Mouse (Mus musculus) embryonic facial prominence, embryonic 11.5 days (tissue): Measurements from ENCODE around the gene Fbxl17. TPM values are rescaled to one million over a fixed set of nuclear protein-coding genes. Genes with fewer than 3 reads are reported as not detected.

Experiments
- ATAC-seq: fragments of 200-750 bp; cut with Nextera tagmentation; replicated peaks from 2 replicates; pipeline ENCODE4 v1.8.0; 2017; ENCODE audit warnings: low read depth; ENCODE audit not compliant: insufficient number of reproducible peaks, low FRiP score, low TSS enrichment
- DNase-seq: peaks from one replicate; pipeline ENCODE4 v3.0.0-alpha.2; 2015; ENCODE audit warnings: low spot score
- H3K27ac ChIP-seq: fragments of 300-500 bp; sonication (generic); replicated peaks from 2 replicates; pipeline ENCODE4 v1.5.1; 2014; ENCODE audit warnings: mild to moderate bottlenecking, low read depth, low read length, control low read depth
- H3K27me3 ChIP-seq: fragments of 300-500 bp; sonication (generic); 2 replicates; pipeline ENCODE4 v1.6.1; 2014; ENCODE audit warnings: mild to moderate bottlenecking, low read length, moderate library complexity, mixed read lengths; ENCODE audit not compliant: control insufficient read depth, insufficient read depth
- H3K36me3 ChIP-seq: fragments of 300-500 bp; sonication (generic); replicated peaks from 2 replicates; pipeline ENCODE4 v1.6.1; 2014; ENCODE audit warnings: low read depth, mild to moderate bottlenecking, low read length, moderate library complexity, mixed read lengths; ENCODE audit not compliant: control insufficient read depth, insufficient read depth
- H3K4me1 ChIP-seq: fragments of 300-500 bp; sonication (generic); 2 replicates; pipeline ENCODE4 v1.6.1; 2014; ENCODE audit warnings: low read length, mixed read lengths; ENCODE audit not compliant: control insufficient read depth, insufficient read depth
- H3K4me2 ChIP-seq: fragments of 300-500 bp; sonication (generic); 2 replicates; pipeline ENCODE4 v1.6.1; 2014; ENCODE audit warnings: low read depth, mild to moderate bottlenecking, control low read depth, low read length, moderate library complexity
- H3K4me3 ChIP-seq: fragments of 300-500 bp; sonication (generic); 2 replicates; pipeline ENCODE4 v1.5.1; 2014; ENCODE audit warnings: low read depth, low read length, control low read depth
- H3K9ac ChIP-seq: fragments of 300-500 bp; sonication (generic); replicated peaks from 2 replicates; pipeline ENCODE4 v1.6.1; 2014; ENCODE audit warnings: mild to moderate bottlenecking, control low read depth, low read length
- H3K9me3 ChIP-seq: fragments of 300-500 bp; sonication (generic); replicated peaks from 2 replicates; pipeline ENCODE4 v1.6.1; 2016; ENCODE audit warnings: mild to moderate bottlenecking, low read length, inconsistent platforms, mixed read lengths; ENCODE audit not compliant: control insufficient read depth
- WGBS: fragments of 180-500 bp; shearing (Covaris S2); extraction: QIAGEN DNeasy Blood & Tissue Kit; methylation state at CpG from one replicate; pipeline ENCODE4 v1.1.7; 2014; 5-methylcytosine and 5-hydroxymethylcytosine counted together
- polyA plus RNA-seq: library from polyadenylated mRNA; unstranded; fragments of >200 nt; fragmentation: Nextera tagmentation; extraction: Ambion mirVana; gene quantifications from 2 replicates; pipeline ENCODE4 v1.2.1, GENCODE M21; 2014

The Fbxl17 gene
- polyA plus RNA-seq, 1 experiment from 2014 or later: 7.7 TPM

- 92% methylated on average over 6 of the region's 6 CpGs for WGBS
- H3K9me3 ChIP-seq: no peaks in the 10 kb centered on the region
- no peak overlapping the region for H3K9ac ChIP-seq
- H3K4me3 ChIP-seq: no peak overlapping the region
- no peaks in the 10 kb centered on the region for H3K4me1 ChIP-seq
- H3K27me3 ChIP-seq: no peaks in the 10 kb centered on the region
- ATAC-seq (no peak), DNase-seq (no peak)
- no peak overlapping the region for H3K4me2 ChIP-seq
- no peak overlapping the region for H3K27ac ChIP-seq
- no peaks in the 10 kb centered on the region for H3K36me3 ChIP-seq
Observed at GRCm38 (mm10) chr17:63209151-63209550, 290.7 kb downstream of the Fbxl17 start.

GRCm38 (mm10) chr17:63208346-63208745 lies 291.5 kb downstream of the Fbxl17 start:
- 70% methylated on average over 4 of the region's 4 CpGs for WGBS
- Histone ChIP-seq H3K9me3 (no peaks in the 10 kb centered on the region), H3K36me3 (no peaks in the 10 kb centered on the region), H3K4me1 (no peaks in the 10 kb centered on the region), H3K27ac (no peak overlapping the region), H3K9ac (no peak overlapping the region), H3K4me2 (no peak overlapping the region), H3K4me3 (no peak overlapping the region), H3K27me3 (no peaks in the 10 kb centered on the region)
- ATAC-seq (no peak), DNase-seq (no peak)

- WGBS: 82% methylated on average over 9 of the region's 9 CpGs
- H3K9me3 ChIP-seq: no peaks in the 10 kb centered on the region
- DNase-seq (no peak), ATAC-seq (no peak)
- H3K4me1 ChIP-seq: no peaks in the 10 kb centered on the region
- H3K4me3 ChIP-seq: no peak overlapping the region
- H3K27ac ChIP-seq: no peak overlapping the region
- no peaks in the 10 kb centered on the region for H3K36me3 ChIP-seq
- H3K27me3 ChIP-seq: no peaks in the 10 kb centered on the region
- no peak overlapping the region for H3K9ac ChIP-seq
- no peak overlapping the region for H3K4me2 ChIP-seq
Observed at GRCm38 (mm10) chr17:63207714-63208113, 292.1 kb downstream of the Fbxl17 start.

GRCm38 (mm10) chr17:63205316-63205715 lies 294.5 kb downstream of the Fbxl17 start:
- H3K4me1 ChIP-seq: no peaks in the 10 kb centered on the region
- no peak overlapping the region for H3K4me3 ChIP-seq
- no peak for ATAC-seq
- no peak overlapping the region for H3K27ac ChIP-seq
- H3K36me3 ChIP-seq: no peaks in the 10 kb centered on the region
- no peak overlapping the region for H3K9ac ChIP-seq
- DNase-seq: no peak
- 89% methylated on average over 5 of the region's 5 CpGs for WGBS
- H3K4me2 ChIP-seq: no peak overlapping the region
- no peaks in the 10 kb centered on the region for H3K9me3 ChIP-seq
- H3K27me3 ChIP-seq: no peaks in the 10 kb centered on the region

GRCm38 (mm10) chr17:63203582-63204190 lies 296.1 kb downstream of the Fbxl17 start:
- Histone ChIP-seq H3K4me1 (no peaks in the 10 kb centered on the region), H3K9me3 (no peaks in the 10 kb centered on the region), H3K9ac (no peak overlapping the region), H3K4me2 (no peak overlapping the region), H3K4me3 (no peak overlapping the region), H3K27me3 (no peaks in the 10 kb centered on the region), H3K27ac (no peak overlapping the region), H3K36me3 (no peaks in the 10 kb centered on the region)
- DNase-seq (no peak), ATAC-seq (no peak)
- 79% methylated on average over 8 of the region's 8 CpGs for WGBS

- no peak overlapping the region for H3K9ac ChIP-seq
- DNase-seq: no peak
- ATAC-seq: no peak
- no peak overlapping the region for H3K4me2 ChIP-seq
- H3K9me3 ChIP-seq: no peaks in the 10 kb centered on the region
- H3K27me3 ChIP-seq: no peaks in the 10 kb centered on the region
- 100% methylated on average over 1 of the region's 1 CpGs for WGBS
- H3K27ac ChIP-seq: no peak overlapping the region
- no peaks in the 10 kb centered on the region for H3K36me3 ChIP-seq
- no peak overlapping the region for H3K4me3 ChIP-seq
- H3K4me1 ChIP-seq: no peaks in the 10 kb centered on the region
Observed at GRCm38 (mm10) chr17:63198703-63199102, 301.1 kb downstream of the Fbxl17 start.

- DNase-seq (no peak), ATAC-seq (no peak)
- Histone ChIP-seq H3K4me3 (no peak overlapping the region), H3K9ac (no peak overlapping the region), H3K27ac (no peak overlapping the region), H3K36me3 (no peaks in the 10 kb centered on the region), H3K4me2 (no peak overlapping the region), H3K27me3 (no peaks in the 10 kb centered on the region), H3K4me1 (no peaks in the 10 kb centered on the region), H3K9me3 (no peaks in the 10 kb centered on the region)
- WGBS: 92% methylated on average over 2 of the region's 2 CpGs
Observed at GRCm38 (mm10) chr17:63195496-63195895, 304.3 kb downstream of the Fbxl17 start.

- Histone ChIP-seq H3K9ac (no peak overlapping the region), H3K27ac (no peak overlapping the region), H3K36me3 (no peaks in the 10 kb centered on the region), H3K9me3 (no peaks in the 10 kb centered on the region), H3K4me2 (no peak overlapping the region), H3K4me3 (no peak overlapping the region), H3K27me3 (no peaks in the 10 kb centered on the region), H3K4me1 (no peaks in the 10 kb centered on the region)
- DNase-seq: no peak
- ATAC-seq: no peak
- 78% methylated on average over 7 of the region's 7 CpGs for WGBS
Observed at GRCm38 (mm10) chr17:63193196-63193595, 306.6 kb downstream of the Fbxl17 start.
